Mouse (Mus musculus) right cerebral cortex, postnatal 4 days (tissue): ENCODE results near the gene Tmem120b.

Experiments used
- DNase-seq: peaks from one replicate; pipeline ENCODE4 v3.0.0-alpha.2; 2022

The Tmem120b gene

GRCm38 (mm10) chr5:123130030-123130813, 62.0 kb downstream of the Tmem120b start:
- no peak for DNase-seq

DNA sequence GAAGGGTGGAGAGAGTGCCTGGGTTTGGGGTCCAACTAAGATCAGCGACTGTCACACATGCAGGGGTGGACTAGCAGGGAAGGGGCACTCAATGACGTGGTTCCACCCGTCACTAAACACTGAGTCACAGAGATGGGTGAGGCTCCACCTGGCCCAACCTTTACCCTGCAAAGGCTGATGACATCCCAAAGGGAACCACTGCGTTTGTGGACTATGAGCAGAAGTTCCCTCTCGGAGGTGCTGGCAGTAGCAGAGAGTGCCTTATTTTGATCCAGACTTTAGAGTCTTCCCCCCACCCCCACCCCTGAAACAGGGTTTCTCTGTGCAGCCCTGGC, 62.6 kb downstream of the Tmem120b start:
- DNase-seq, result no peak

DNA sequence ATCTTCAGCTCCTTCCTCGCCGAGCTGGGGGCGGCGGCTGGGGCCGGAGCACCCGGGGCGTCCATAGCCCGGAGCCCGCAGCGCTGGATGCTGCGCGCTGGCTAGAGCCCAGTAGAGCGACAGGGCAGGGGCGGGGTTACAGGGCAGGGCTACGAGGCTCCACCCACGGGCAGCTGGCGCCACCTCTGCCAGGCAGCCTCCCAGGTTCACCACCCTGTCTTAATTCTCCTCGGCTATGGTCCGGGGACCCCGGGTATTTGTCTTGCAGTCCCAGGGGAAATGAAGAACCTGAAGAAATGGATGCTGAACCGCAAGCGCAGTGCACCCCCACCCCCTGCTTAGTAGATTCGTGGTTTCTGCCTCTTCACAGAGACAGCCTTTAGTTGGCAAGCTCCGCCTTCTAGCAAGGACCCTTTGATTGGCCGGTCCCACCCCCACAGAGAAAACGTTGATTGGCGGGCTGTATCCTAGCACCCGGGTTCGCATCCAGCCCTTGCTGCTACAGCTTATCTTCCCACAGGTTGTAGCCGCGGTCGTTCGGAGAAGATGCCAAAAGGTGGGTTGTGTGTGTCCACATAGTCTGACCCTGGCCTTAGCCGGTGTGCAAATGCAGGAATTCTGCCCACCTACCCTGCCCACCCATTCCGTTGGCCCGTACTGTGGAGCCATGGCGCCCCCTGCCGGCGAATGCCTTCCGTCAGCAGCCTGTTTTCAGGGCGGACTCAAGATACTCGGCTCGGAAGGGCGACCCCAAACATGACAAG, 64.3 kb downstream of the Tmem120b start, which contains the start of gene Rhof:
Gene Rhof (minus strand): TSS at position 385 of the 764 bp plus-strand sequence.
- DNase-seq, result peak; percentile 90

DNA sequence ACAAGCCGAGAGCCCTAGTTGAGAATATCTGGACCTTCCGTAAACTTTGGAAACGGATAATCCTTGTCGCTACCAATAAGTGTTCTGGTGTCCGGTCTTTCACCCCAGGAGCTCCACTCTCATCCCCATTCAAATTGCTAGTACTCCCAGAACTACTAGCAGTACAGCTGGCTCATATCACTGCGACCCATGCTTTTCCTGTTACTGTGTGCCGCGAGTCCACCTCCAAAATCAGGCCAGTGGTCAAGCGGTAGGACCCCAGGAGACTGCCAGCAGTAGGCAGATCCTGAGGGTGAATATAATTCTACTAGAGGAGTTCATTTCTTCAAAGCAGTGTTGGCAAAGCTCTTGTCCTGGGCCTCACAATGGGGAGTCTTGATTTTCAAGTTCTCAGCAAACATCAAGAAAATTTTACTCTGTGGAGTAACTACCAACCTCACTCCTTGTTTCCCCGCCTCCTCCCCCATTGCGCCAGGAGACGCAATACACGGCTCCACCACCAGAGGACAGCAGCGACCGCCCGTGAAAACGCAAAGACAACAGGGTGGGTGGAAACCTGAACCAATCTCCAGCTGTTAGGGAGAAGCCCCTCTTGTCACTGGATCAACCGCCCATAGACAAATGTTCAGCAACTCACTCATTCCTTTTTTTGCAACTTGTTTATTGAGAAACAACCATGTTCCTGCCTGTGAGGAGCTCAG, 65.0 kb downstream of the Tmem120b start:
- DNase-seq, result peak; percentile 89

- no peak for DNase-seq
Measured at GRCm38 (mm10) chr5:123133784-123134143, 65.5 kb downstream of the Tmem120b start.

DNA sequence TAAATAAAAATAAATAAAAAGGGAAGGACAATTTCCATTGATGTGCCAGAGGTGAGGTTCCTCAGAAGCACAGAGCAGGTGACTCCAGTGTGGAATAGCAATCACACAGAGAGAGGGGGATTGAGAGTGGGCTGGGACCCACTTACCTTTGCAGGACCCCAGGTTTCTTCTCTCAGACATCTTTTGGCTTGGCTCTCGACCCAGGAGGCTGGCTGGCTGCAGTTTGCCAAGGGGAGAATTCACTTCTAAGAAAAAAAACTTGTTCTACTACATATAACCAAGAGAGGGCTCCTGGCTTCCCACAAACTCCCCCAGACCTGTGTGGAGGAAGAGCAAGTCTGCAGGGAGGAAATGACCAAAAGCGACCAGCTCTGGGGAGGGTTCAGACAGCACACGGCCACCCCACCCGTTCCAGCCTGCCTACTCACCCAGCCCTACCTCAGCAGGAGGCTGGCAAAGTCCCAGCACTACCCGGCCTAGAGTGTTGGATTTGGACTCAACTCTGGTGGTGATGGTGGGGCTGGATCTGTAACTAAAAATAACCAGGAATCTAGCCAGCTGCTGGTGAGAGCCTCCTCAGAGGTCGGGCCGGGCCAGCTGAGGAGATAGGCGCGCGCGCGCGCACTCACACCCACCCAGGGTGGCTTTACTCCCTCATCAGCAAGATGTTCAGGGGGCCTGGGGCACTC, 66.1 kb downstream of the Tmem120b start:
- DNase-seq, result peak; percentile 54

- no peak for DNase-seq
Measured at GRCm38 (mm10) chr5:123134875-123135382, 66.7 kb downstream of the Tmem120b start.

DNA sequence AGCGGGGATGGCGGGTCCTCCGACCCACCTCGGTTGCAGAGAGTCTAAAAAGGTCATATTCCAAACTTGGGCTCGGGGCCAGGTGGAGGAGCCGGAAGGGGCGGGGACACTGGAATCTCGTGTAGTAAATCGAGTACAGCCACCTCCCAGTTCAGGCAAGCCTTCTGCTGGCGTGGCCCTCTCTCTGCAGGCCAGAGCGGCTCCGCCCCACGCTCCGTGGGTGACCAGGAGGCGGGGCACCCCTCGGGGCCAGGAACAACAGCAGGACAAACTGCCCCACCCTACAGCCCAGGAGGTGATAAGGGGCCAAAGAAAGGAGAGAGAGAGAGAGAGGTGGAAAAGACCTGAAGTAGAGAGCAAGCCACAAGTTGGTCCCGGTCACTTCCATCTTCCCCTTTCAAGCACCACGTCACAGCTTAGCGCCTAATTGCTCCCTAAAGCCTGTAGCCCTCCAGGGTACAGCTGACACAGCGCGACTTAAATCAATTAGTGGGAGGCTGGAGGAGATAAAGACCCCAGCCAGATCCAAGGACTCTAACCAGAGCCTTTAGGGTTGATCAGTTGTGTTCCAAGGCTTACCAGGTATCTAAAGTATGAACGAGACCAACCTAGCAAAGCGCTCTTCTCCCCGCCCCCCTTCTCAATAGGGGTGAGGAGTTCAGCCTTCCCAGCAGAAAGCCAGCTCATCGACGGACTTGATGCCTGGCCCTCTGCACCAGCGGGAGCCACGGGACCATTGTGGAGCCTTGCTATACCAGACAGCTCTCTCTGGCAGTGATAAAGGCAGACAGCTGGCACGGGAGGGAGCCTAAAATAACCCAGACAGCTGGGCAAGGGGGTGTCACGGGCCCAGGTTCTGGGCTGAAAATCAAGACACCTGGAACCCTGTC, 67.5 kb downstream of the Tmem120b start:
- peak; percentile 59 for DNase-seq

GRCm38 (mm10) chr5:123136361-123137043, 68.3 kb downstream of the Tmem120b start:
- peak; percentile 84 for DNase-seq

- peak; percentile 72 for DNase-seq
Measured at GRCm38 (mm10) chr5:123137044-123137909, 69.1 kb downstream of the Tmem120b start.

GRCm38 (mm10) chr5:123137910-123138229, 69.7 kb downstream of the Tmem120b start:
- DNase-seq, result no peak

DNA sequence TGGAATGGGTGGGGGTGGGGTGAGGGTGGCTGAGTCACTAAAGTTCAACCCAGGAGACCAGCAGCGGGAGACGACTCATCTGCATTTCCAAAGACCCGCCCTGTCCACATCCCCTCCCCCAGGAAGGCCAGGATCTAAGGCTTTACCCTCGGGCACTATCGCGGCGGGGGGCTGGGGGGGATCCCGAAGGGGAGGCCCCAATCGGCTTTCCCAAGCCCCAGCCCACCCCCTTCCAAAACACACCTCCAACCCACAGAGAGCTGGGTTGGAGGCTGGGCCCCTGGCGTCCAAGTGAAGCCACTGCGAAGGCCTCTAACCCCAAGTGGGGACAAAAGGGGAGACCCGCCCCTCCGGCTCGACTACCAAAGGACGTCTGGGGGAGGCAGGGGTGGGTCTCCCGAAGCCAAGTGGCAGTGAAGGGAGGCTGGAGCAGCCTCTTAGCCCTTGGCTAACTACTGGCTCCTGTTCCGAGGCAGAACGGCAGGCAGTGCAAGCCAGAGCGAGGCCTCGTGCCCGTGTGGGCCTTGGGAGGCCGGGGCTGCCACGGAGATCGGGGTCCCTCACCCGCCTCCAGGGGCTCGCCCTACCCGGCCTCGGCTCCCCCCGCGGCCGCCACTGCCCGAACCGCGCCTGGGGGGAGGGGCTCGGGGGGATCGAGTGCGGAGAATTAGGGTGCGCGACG, 70.2 kb downstream of the Tmem120b start:
- peak; percentile 49 for DNase-seq

DNA sequence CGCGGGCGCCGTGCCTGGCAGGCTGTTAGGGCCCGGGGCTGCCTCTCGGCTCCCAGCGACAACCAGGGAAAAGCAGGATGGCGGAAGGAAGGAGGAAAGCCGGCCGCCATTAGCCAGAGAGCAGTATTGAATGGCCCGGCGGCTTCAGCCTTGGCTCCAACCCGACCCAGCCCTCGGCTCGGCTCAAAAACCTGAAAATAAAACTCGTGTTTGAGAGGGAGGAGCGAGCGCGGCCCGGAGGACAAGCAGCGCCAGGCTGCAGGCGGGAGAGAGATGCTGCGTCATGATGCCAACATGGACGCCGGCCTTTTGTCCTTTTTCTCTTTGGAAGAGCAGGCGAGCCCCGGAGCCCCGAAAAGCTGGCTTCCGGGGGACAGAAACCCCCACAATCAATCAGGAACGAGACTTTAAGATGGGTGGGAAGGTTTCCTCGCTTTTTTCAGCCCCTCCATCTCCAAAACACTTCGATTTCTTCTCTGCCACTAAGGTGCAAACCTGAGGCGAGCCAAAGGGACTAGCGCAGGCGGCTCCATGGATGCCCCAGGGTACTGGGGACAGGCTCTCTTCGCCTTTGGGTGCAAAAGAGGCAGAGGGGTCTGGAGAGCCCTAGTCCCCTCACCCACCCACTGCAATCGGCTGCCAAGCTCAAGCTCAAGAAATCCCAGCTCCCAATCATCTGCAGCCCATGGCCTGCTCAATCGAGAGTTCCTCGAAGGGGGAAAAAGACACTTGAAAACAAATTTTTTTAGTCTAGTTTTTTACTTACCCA, 70.9 kb downstream of the Tmem120b start:
- peak; percentile 75 for DNase-seq

GRCm38 (mm10) chr5:123139722-123140627, 71.8 kb downstream of the Tmem120b start:
- no peak for DNase-seq

- peak; percentile 85 for DNase-seq
Measured at GRCm38 (mm10) chr5:123140694-123141554, 72.7 kb downstream of the Tmem120b start.

DNA sequence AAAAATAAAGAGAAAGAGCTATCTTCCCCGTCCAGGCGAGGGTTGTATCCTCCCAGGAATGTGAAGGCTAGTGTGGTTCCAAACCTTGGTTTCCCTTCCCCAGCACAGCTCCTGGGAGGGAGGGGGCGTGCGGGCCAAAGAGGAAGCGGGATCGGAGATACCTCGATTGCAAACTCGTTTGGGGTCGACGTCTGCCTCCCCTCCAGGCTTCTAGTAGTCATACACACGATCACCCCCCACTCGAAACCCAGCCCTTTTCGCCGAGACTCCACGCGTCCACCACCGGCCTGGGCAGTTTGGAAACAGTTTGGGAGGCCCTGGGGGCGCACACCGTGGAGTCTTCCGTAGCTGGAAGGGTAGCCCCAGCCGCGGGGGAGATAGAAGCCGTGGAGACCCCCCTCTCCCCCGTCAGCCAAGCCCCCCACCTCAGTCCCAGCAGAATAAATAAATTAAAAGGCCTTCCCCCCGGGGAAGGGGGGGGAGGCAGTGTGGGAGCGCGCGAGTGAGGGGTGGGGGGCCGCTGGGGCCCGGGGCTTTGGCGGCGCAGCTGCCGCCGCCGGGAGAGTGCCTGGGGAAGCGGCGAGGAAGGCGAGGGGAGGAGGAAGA, 73.4 kb downstream of the Tmem120b start:
- DNase-seq, result peak; percentile 64
